Mouse (Mus musculus) heart, postnatal 0 days (tissue): Measurements from ENCODE around the gene Cox4i1. TPM values are rescaled to one million over a fixed set of nuclear protein-coding genes. Genes with fewer than 3 reads are reported as not detected.

Source experiments
- ATAC-seq: fragments of 200-750 bp; cut with Nextera tagmentation; 2 replicates; pipeline ENCODE4 v1.8.0; 2017; ENCODE audit warnings: low read depth, moderate number of reproducible peaks, moderate library complexity; ENCODE audit not compliant: insufficient read depth
- DNase-seq: peaks from one replicate; pipeline ENCODE4 v3.0.0-alpha.2; 2016; ENCODE audit warnings: low spot score
- H3K27ac ChIP-seq: fragments of 300-500 bp; sonication (generic); 2 replicates; pipeline ENCODE4 v1.5.1; 2014; ENCODE audit warnings: low read depth, mild to moderate bottlenecking
- H3K27me3 ChIP-seq: fragments of 300-500 bp; sonication (generic); 2 replicates; pipeline ENCODE4 v1.6.1; 2014; ENCODE audit warnings: low read length, mixed read lengths; ENCODE audit not compliant: control insufficient read depth, insufficient read depth
- H3K36me3 ChIP-seq: fragments of 300-500 bp; sonication (generic); replicated peaks from 2 replicates; pipeline ENCODE4 v1.6.1; 2014; ENCODE audit warnings: low read length, mixed read lengths; ENCODE audit not compliant: control insufficient read depth, insufficient read depth
- H3K4me1 ChIP-seq: fragments of 300-500 bp; sonication (generic); 2 replicates; pipeline ENCODE4 v1.6.1; 2014; ENCODE audit warnings: antibody characterized with exemption; ENCODE audit not compliant: control insufficient read depth, insufficient read depth
- H3K4me2 ChIP-seq: fragments of 300-500 bp; sonication (generic); 2 replicates; pipeline ENCODE4 v1.6.1; 2014; ENCODE audit warnings: low read depth, mild to moderate bottlenecking, low read length, moderate library complexity
- H3K4me3 ChIP-seq: fragments of 300-500 bp; sonication (generic); 2 replicates; pipeline ENCODE4 v1.5.1; 2014; ENCODE audit warnings: low read depth, low read length
- H3K9ac ChIP-seq: fragments of 300-500 bp; sonication (generic); replicated peaks from 2 replicates; pipeline ENCODE4 v1.6.1; 2014; ENCODE audit warnings: low read depth, low read length, mixed read lengths
- H3K9me3 ChIP-seq: fragments of 300-500 bp; sonication (generic); replicated peaks from 2 replicates; pipeline ENCODE4 v1.6.1; 2016; ENCODE audit warnings: low read length; ENCODE audit not compliant: control insufficient read depth
- CTCF ChIP-seq: IDR thresholded peaks from 2 replicates; pipeline ENCODE4 v1.5.1; 2016; ENCODE audit warnings: antibody characterized with exemption, control low read depth, low read depth
- EP300 ChIP-seq: IDR thresholded peaks from 2 replicates; pipeline ENCODE4 v1.6.1; 2016; ENCODE audit warnings: antibody characterized with exemption, low read depth
- whole genome bisulfite sequencing: fragments of 180-500 bp; shearing (Covaris S2); extraction: QIAGEN DNeasy Blood & Tissue Kit; methylation state at CpG from one replicate; pipeline ENCODE4 v1.1.7; 2014; 5-methylcytosine and 5-hydroxymethylcytosine counted together
- polyA plus RNA-seq: library from polyadenylated mRNA; unstranded; fragments of >200 nt; fragmentation: Nextera tagmentation; extraction: Ambion mirVana; gene quantifications from 2 replicates; pipeline ENCODE4 v1.2.1, GENCODE M21; 2015
- total RNA-seq: library from RNA; depleted of rRNA; stranded (reverse); fragments of >200 nt; gene quantifications from 2 replicates; pipeline ENCODE4 v1.2.3, GENCODE M21; 2014; ENCODE audit warnings: low replicate concordance

The Cox4i1 gene
- total and polyA plus RNA-seq, 2 experiments from 2014 or later, result 2,021 to 4,528 TPM

GRCm38 (mm10) chr8:120665726-120666455 lies 2.1 kb upstream of the Cox4i1 start:
- no peak overlapping the region for H3K4me3 ChIP-seq
- no peak overlapping the region for H3K27ac ChIP-seq
- peaks cover 17% of the 10 kb centered on the region for H3K36me3 ChIP-seq
- H3K9me3 ChIP-seq, result no peaks in the 10 kb centered on the region
- TF ChIP-seq EP300 (no peak), CTCF (peak; percentile 5; the same call in 1 of the 2 replicates)
- H3K27me3 ChIP-seq, result no peaks in the 10 kb centered on the region
- no peak for DNase-seq
- H3K9ac ChIP-seq, result peak overlapping the region; percentile 5; the same call in 1 of the 2 replicates
- WGBS, result 66% methylated on average over 3 of the region's 3 CpGs
- peak overlapping the region; percentile 88 for H3K4me2 ChIP-seq
- peaks cover 28% of the 10 kb centered on the region for H3K4me1 ChIP-seq
- no peak for ATAC-seq

GRCm38 (mm10) chr8:120666807-120667470 lies 1.1 kb upstream of the Cox4i1 start:
- TF ChIP-seq CTCF (no peak), EP300 (no peak)
- H3K4me2 ChIP-seq, result peak overlapping the region; percentile 88
- peak overlapping the region; percentile 98 for H3K27ac ChIP-seq
- no peaks in the 10 kb centered on the region for H3K9me3 ChIP-seq
- ATAC-seq (no peak), DNase-seq (no peak)
- H3K36me3 ChIP-seq, result peaks cover 28% of the 10 kb centered on the region
- peak overlapping the region; percentile 99 for H3K9ac ChIP-seq
- peak overlapping the region; percentile 87 for H3K4me3 ChIP-seq
- peaks cover 28% of the 10 kb centered on the region for H3K4me1 ChIP-seq
- 8% methylated on average over 17 of the region's 17 CpGs for WGBS
- H3K27me3 ChIP-seq, result no peaks in the 10 kb centered on the region

- Histone ChIP-seq H3K4me2 (peak within 1 kb of the TSS; percentile 88), H3K4me1 (peaks cover 28% of the 10 kb centered on the region), H3K27ac (peak within 1 kb of the TSS; percentile 98), H3K4me3 (peak within 1 kb of the TSS; percentile 87), H3K36me3 (peaks cover 43% of the 10 kb centered on the region), H3K9me3 (no peaks in the 10 kb centered on the region), H3K9ac (peak within 1 kb of the TSS; percentile 99), H3K27me3 (no peaks in the 10 kb centered on the region)
- ATAC-seq (peak; percentile 50), DNase-seq (no peak)
- under 1% methylated on average over 44 of the region's 51 CpGs for WGBS
- no peak for TF ChIP-seq EP300
- no peak for TF ChIP-seq CTCF
These were observed 418 bp downstream of the Cox4i1 start, which contains the start of gene Emc8 for GRCm38 (mm10) chr8:120668374-120668905. Gene Emc8, minus strand, starts transcription at chr8:120668573.

GRCm38 (mm10) chr8:120671775-120672174 lies 3.8 kb downstream of the Cox4i1 start:
- H3K27me3 ChIP-seq, result no peaks in the 10 kb centered on the region
- ATAC-seq, result no peak
- no peaks in the 10 kb centered on the region for H3K9me3 ChIP-seq
- H3K27ac ChIP-seq, result no peak overlapping the region
- H3K4me3 ChIP-seq, result no peak overlapping the region
- H3K9ac ChIP-seq, result no peak overlapping the region
- peaks cover 21% of the 10 kb centered on the region for H3K4me1 ChIP-seq
- TF ChIP-seq EP300 (no peak), CTCF (no peak)
- no peak overlapping the region for H3K4me2 ChIP-seq
- WGBS, result 73% methylated on average over 6 of the region's 6 CpGs
- no peak for DNase-seq
- H3K36me3 ChIP-seq, result peaks cover 56% of the 10 kb centered on the region

- ATAC-seq (no peak), DNase-seq (no peak)
- TF ChIP-seq EP300 (no peak), CTCF (no peak)
- Histone ChIP-seq H3K4me1 (peaks cover 18% of the 10 kb centered on the region), H3K27me3 (no peaks in the 10 kb centered on the region), H3K4me2 (no peak overlapping the region), H3K9ac (no peak overlapping the region), H3K4me3 (no peak overlapping the region), H3K9me3 (no peaks in the 10 kb centered on the region), H3K27ac (no peak overlapping the region), H3K36me3 (peaks cover 64% of the 10 kb centered on the region)
- WGBS, result 84% methylated on average over 16 of the region's 16 CpGs
These were observed 4.7 kb downstream of the Cox4i1 start for GRCm38 (mm10) chr8:120672626-120673229.
